Mouse (Mus musculus) cerebellum, adult 2 months (tissue): ENCODE results near the gene Sez6l.

Source experiments
- CTCF ChIP-seq: fragments of 200-500 bp; IDR thresholded peaks from 2 replicates; pipeline ENCODE4 v1.5.1; 2011; ENCODE audit warnings: low read depth, mild to moderate bottlenecking, control low read depth, low read length, moderate library complexity, borderline replicate concordance; ENCODE audit not compliant: insufficient read depth
- POLR2A ChIP-seq: fragments of 200-500 bp; IDR thresholded peaks from 2 replicates; pipeline ENCODE4 v1.6.1; 2011; ENCODE audit warnings: low read length, control low read depth, borderline replicate concordance; ENCODE audit not compliant: insufficient read depth

- TF ChIP-seq CTCF (no peak), POLR2A (no peak)
Measured at GRCm38 (mm10) chr5:112411072-112411471, 165.9 kb downstream of the Sez6l start.
